Mouse (Mus musculus) cortical plate, adult 2 months (tissue): ENCODE data around the gene Pnkd.

Source experiments
- CTCF ChIP-seq: fragments of 200-500 bp; IDR thresholded peaks from 2 replicates; pipeline ENCODE4 v1.5.1; 2011; ENCODE audit warnings: mild to moderate bottlenecking, control low read depth, low read length; ENCODE audit not compliant: insufficient read depth; ENCODE audit errors: extremely low read depth
- POLR2A ChIP-seq: fragments of 200-500 bp; IDR thresholded peaks from 2 replicates; pipeline ENCODE4 v1.6.1; 2011; ENCODE audit warnings: mild to moderate bottlenecking, low read length, control low read depth; ENCODE audit not compliant: insufficient read depth; ENCODE audit errors: extremely low read depth

DNA sequence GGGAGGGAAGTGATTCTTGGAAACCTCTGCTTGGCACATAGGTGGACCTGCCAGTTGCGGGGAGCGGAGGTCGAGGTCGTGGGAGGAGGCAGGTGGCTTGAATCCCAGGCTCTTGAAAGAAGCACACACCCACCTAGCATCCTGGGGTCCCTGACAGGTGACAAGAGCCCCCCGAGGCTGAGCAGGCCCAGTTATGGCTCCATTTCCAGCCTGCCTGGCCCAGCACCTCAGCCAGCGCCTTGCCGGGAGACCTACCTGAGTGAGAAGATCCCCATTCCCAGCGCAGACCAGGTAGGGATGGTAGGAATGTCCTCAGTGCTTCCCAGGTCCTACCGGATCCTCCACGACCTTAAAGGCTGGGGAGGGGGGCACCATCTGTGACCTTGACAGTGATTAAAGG, 90.8 kb downstream of the Pnkd start:
- no peak for TF ChIP-seq CTCF
- no peak for TF ChIP-seq POLR2A
